Mouse (Mus musculus) frontal cortex, postnatal 25 days (tissue): ENCODE measurements around the gene Blvra.

Experiments
- DNase-seq, 2 experiments: peaks; one replicate each; pipeline ENCODE4 v3.0.0; 2022; ENCODE audit warnings: low spot score in 2 of 2

Blvra gene

GRCm38 (mm10) chr2:127136979-127137378, 66.5 kb downstream of the Blvra start:
- DNase-seq: no peak

- no peak for DNase-seq
Measured at GRCm38 (mm10) chr2:127137838-127138420, 67.5 kb downstream of the Blvra start.

GRCm38 (mm10) chr2:127138449-127138848, 68.0 kb downstream of the Blvra start:
- no peak for DNase-seq

GRCm38 (mm10) chr2:127139094-127139493, 68.6 kb downstream of the Blvra start:
- DNase-seq: no peak

- no peak for DNase-seq
Measured at GRCm38 (mm10) chr2:127139605-127140004, 69.1 kb downstream of the Blvra start.

GRCm38 (mm10) chr2:127140011-127140410, 69.5 kb downstream of the Blvra start:
- no peak for DNase-seq

- DNase-seq: no peak
Measured at GRCm38 (mm10) chr2:127142031-127142430, 71.6 kb downstream of the Blvra start.

GRCm38 (mm10) chr2:127142577-127143157, 72.2 kb downstream of the Blvra start:
- no peak for DNase-seq

GRCm38 (mm10) chr2:127143158-127144063, 72.9 kb downstream of the Blvra start, which contains the start of gene Itpripl1:
Itpripl1 (minus strand) TSS chr2:127143442.
- no peak for DNase-seq

GRCm38 (mm10) chr2:127145699-127146098, 75.2 kb downstream of the Blvra start:
- no peak for DNase-seq
